Mouse (Mus musculus) frontal cortex, postnatal 25 days (tissue): ENCODE results near the gene Fxyd7.

Experiments
- DNase-seq, 2 experiments: peaks; one replicate each; pipeline ENCODE4 v3.0.0; 2022; ENCODE audit warnings: low spot score in 2 of 2

The Fxyd7 gene

DNA sequence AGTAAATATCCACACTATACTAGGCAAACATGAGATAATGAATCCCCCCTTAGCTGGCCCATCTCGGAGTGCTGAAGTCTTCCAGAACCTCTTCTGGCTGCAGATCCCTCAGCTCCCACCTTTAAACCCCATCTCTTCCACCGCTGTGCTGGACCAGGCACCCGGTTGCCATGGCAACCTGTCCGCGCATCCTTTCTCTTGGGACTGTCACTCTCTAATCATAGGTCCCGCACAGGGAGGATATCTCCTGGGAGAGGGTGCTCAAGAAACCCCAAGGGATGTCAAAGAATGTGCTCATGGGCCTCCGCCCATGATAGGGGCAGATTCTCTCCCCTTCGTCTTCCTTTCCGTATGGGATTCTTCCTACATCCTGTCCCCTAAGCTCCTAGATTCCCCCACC, 346 bp downstream of the Fxyd7 start:
- DNase-seq: peak in 1 of 2 experiments; percentile 33

DNA sequence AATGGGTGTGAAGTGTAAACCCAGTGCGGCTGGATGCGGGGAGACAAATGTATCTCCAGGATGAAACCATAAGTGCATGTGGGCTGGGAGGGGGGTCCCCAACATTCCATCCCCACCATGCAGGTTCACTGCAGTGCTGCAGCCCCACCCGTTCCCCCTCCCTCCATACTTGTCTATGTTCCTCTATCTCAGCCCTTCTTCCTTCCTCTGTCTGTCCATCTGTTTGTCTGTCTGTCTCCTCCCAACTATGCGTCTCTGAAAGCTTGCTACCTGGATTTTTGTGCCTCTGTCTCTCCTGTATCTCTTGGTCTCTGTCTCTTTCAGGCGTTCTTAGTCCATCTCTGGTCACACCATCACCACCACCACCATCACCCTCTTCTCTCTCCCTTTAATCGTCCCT, 780 bp downstream of the Fxyd7 start:
- no peak for DNase-seq

GRCm38 (mm10) chr7:31049846-31050281, 1.4 kb downstream of the Fxyd7 start:
- peak in 1 of 2 experiments; percentile 37 for DNase-seq

DNA sequence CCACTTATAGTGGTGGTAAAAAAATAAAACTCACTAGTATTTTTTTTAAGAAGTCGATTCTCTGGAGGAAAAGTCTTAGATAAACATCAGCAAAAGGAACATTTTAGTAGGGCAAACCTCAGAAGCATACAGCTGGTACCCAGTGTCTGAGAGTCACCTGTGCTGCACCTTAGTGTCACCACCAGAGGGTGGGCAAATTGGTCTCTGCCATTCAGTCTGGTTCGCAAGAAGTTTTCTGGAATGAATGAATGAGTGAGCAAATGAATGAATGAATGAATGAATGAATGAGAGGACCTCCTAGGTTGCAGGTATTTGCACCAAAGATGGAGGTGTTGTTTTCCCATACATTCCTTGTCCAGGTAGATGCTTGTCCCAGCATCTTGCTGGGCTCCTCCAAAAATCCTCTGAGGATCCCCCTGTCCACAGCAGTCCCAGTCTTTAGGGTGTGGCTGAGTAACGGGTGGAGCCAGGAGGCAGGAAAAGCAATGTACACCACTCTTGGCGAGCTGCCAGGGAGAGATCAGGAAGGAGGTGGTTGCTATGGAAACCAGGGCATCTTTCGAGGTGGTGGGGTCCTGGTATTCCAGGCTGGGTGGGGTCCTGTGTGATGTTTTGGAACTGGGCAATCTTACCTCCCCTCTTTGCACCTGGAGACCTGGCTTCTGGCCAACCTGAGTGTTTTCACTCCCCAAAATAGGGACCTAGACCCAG, 2.0 kb downstream of the Fxyd7 start:
- peak; percentile 42 to 58 for DNase-seq

- DNase-seq: no peak
Observed at GRCm38 (mm10) chr7:31042431-31042910, 8.8 kb downstream of the Fxyd7 start, which contains the start of gene Fxyd5. TSS of gene Fxyd5 (minus strand) at chr7:31042481.

DNA sequence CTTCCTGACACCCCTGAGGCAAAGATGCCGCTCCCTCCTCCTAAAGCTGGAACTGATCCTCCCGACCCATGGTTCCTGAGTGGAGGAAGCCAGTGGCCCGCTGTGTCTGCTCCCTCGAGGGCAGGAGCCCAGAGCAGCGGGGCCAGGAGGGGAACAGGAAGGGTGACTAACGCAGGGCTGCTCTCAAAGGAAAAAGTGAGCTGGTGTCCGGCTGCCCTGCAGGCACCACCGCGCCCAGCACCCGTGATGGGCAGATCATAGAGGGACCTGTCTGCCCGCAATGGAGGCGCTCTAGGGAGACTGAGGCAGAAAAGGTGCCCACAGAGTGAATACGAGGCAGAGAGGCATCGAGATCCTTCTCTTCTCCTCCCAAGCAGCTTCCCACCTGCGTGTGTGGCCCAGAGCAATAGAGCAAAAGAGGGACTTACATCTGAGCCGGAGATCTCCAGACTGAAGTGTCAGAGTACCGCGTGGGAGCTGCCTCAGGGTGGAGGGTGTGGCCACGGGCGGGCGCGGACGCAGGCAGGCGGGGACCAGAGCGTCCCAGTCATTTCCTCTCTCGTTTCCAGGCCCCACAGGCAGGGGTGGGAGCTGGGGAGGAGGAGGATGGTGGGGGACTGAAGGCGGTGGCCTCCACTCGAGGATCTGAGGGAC, 9.5 kb downstream of the Fxyd7 start:
- DNase-seq: no peak

DNA sequence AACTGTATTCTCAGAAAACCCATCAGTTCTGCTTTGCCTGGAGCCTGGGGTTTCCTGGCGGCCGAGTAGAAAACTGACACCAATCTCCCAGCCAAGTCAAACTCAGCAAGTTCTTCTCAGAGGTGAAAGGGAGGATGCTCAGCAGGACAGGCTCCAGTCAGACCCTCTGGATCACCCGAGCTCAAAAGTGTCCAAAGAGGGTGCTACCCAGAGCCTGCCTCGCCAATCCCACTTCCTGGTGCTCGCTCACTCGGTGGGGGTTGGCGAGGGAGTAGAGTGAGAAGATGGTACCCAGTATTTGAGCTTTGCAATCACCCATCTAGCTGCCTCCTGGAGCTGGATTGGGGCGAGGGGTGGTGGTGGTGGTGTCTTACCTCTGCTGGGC, 10.3 kb downstream of the Fxyd7 start:
- no peak for DNase-seq

- no peak for DNase-seq
Observed at GRCm38 (mm10) chr7:31040281-31041022, 10.8 kb downstream of the Fxyd7 start.

DNA sequence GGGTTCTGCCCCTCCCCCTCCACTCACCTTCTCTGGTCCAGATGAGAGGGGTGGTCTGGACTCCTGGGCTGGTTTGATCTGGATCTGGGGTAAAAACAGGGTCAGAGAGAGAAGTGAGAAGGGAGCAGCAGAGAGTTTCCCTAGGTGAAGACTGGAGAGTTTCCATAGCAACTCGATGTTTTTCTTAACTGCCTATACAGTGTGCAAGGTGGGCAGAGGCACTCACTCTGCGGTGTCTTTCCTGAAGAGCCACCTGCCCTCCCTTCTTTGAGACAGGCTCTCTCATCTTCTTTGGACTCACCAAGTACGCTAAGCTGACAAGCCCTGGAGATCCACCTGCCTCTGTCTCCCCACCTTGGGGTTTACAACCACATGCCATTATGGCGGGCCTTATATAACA, 12.3 kb downstream of the Fxyd7 start:
- no peak for DNase-seq

- DNase-seq: no peak
Observed at GRCm38 (mm10) chr7:31037675-31038074, 13.6 kb downstream of the Fxyd7 start.

GRCm38 (mm10) chr7:31036917-31037316, 14.3 kb downstream of the Fxyd7 start:
- no peak for DNase-seq

- DNase-seq: no peak
Observed at GRCm38 (mm10) chr7:31035291-31035690, 16.0 kb downstream of the Fxyd7 start.

DNA sequence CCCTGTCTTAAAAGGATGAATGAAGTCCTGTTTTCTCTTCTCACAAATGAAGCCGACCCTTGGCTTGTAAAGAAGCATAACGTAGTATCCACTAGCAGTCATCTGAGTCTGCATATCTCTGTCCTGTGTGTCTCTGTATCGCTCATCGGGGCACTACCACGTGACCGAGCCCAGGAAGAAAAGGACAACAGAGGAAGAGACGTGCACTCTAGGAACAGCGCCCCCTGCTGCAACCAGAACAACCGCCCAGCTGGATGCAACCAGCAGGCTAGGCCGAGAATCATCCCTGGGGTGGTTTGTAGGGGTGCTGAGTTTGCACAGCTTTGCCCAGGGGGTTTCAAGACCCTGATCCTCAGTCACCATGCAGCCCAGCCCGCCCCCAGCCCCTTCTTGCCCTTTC, 16.5 kb downstream of the Fxyd7 start:
- no peak for DNase-seq

- DNase-seq: no peak
Observed at GRCm38 (mm10) chr7:31033409-31034165, 17.7 kb downstream of the Fxyd7 start.

GRCm38 (mm10) chr7:31031731-31032130, 19.5 kb downstream of the Fxyd7 start:
- no peak for DNase-seq

GRCm38 (mm10) chr7:31030717-31031116, 20.6 kb downstream of the Fxyd7 start:
- no peak for DNase-seq

DNA sequence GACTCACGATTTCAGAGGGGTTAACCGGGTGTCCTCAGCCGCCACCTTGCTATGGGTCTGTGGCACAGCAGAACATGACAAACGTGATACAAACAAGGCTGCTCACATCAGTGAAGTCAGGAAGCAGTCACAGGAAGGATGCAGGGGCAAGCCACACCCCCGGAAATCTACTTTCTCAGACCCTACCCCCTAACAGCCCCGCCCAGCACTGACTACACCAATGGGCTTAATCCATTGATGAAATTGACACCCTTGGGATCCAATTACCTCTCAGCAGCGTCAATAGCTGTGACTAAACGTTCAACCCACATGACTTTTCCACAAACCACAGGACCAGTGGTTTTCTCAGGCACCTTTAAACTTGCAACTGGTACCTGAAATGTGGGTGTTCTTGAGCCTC, 22.7 kb downstream of the Fxyd7 start:
- DNase-seq: no peak

DNA sequence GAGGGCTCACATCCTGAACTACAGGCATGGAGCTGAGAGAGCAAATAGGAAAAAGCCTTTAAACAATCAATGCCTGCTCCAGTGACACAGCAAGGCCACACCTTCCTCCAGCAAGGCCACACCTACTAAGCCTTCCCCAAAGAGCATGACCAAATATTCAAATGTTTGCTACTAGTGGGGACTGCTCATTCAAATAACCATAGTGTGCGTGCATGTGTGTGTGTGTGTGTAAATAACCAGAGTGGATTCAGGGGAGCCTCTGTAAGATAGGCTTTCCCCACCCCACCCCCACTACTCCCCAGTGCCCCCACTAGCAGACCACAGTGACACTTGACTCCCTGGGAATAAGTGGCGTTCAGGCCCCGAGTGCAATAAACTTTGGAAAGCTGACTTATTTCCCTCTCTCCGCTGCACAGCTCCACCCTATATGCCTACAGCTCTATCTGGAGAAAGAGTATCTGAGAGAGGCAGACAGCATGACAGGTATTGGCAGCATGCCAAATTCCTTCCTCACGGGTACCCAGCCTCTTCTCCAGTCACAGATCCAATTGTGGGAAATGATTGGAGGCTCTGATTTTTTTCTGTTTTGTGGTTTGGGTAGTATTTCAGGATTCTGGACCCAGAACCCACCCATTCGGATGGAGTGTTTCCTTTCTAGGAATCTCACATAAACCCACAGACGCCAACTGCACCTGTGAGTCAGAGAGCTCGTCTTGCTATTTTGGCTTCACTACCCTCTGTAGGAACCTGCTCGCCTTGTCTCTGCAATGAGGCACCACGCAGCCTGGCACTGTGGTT, 34.0 kb downstream of the Fxyd7 start:
- DNase-seq: peak; percentile 36 to 56

DNA sequence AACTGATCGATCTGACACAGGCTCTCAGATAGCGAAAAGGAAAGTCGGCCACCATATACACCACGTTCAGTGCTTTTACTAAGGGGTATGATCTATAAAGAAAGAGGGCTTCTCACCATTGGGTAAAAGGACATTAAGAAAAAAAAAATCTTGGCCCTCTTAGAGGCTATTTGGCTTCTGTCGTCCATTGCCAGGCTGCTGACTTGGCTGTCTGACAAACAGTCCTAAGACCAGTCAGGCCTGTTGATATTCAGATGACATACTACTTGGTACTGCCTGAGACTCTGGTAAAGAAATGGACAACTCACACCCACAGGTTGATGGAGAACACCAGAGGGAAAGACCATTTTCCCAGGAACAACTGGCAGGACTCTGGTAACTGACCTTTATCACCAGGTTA, 38.3 kb downstream of the Fxyd7 start:
- DNase-seq: no peak

DNA sequence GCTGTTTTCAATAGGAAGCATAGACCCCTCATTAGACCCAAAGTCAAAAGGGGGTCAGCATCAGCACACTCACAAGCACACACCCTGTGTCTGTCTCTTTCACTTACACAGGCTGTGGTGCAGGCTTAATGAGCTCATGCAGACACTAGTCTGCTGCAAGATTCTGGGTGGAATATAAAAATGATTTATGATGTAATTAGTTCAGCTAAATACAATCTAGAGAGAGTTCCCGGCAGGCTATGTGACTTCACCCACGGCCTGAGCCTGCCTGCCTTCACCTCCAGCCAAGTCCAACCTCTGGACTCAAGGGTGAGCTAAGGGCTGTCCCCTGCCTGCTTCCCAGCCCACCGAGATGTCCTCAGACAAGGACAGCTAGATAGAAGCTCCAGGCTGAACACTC, 42.4 kb downstream of the Fxyd7 start:
- DNase-seq: no peak

- DNase-seq: no peak
Observed at GRCm38 (mm10) chr7:31008175-31008574, 43.1 kb downstream of the Fxyd7 start.
